Mouse (Mus musculus) MEL (cell line): Measurements from ENCODE around the gene Rprd1b. TPM values are rescaled to one million over a fixed set of nuclear protein-coding genes. Genes with fewer than 3 reads are reported as not detected.

Source experiments
- DNase-seq: peaks from one replicate; pipeline ENCODE4 v3.0.0; 2011; ENCODE audit warnings: low read depth, low spot score
- H3K27ac ChIP-seq: 2 replicates; pipeline ENCODE4 v1.5.1; 2012; ENCODE audit warnings: low read depth, mild to moderate bottlenecking, control low read depth, low read length, moderate library complexity; ENCODE audit not compliant: control insufficient read depth
- H3K27me3 ChIP-seq, 2 experiments: fragments of 150-350 bp in 1 of 2; sonication (generic) in 1 of 2; 2 replicates each; pipeline ENCODE4 v1.6.1; 2012; ENCODE audit warnings: low read length in 2 of 2, mild to moderate bottlenecking in 2 of 2, improper control_type of control experiment in 1 of 2, moderate library complexity in 1 of 2; ENCODE audit not compliant: insufficient read depth in 2 of 2, control insufficient read depth in 1 of 2
- H3K36me3 ChIP-seq, 2 experiments: 2 replicates each; pipeline ENCODE4 v1.6.1; 2012 to 2014; ENCODE audit warnings: low read length in 2 of 2, improper control_type of control experiment in 1 of 2, inconsistent platforms in 1 of 2, mild to moderate bottlenecking in 1 of 2; ENCODE audit not compliant: insufficient read depth in 2 of 2, control insufficient read depth in 1 of 2
- H3K4me1 ChIP-seq, 2 experiments: fragments of 150-350 bp in 1 of 2; sonication (generic) in 1 of 2; 2 replicates each; pipeline ENCODE4 v1.6.1; 2012; ENCODE audit warnings: low read length in 2 of 2, improper control_type of control experiment in 1 of 2, mild to moderate bottlenecking in 1 of 2; ENCODE audit not compliant: insufficient read depth in 2 of 2, control insufficient read depth in 1 of 2
- H3K4me3 ChIP-seq, 2 experiments: fragments of 150-350 bp in 1 of 2; sonication (generic) in 1 of 2; 2 replicates each; pipeline ENCODE4 v1.5.1; 2012; ENCODE audit warnings: low read depth in 2 of 2, low read length in 2 of 2, mild to moderate bottlenecking in 2 of 2, moderate library complexity in 2 of 2, control low read depth in 1 of 2, improper control_type of control experiment in 1 of 2; ENCODE audit not compliant: control insufficient read depth in 1 of 2, insufficient read depth in 1 of 2
- H3K79me2 ChIP-seq: 2 replicates; pipeline ENCODE4 v1.6.1; 2012; ENCODE audit warnings: mild to moderate bottlenecking, low read length, moderate library complexity; ENCODE audit not compliant: control insufficient read depth, poor library complexity, insufficient read depth
- H3K9ac ChIP-seq: 2 replicates; pipeline ENCODE4 v1.6.1; 2012; ENCODE audit warnings: low read depth, mild to moderate bottlenecking, control low read depth, low read length, moderate library complexity; ENCODE audit not compliant: control insufficient read depth, poor library complexity, severe bottlenecking
- H3K9me3 ChIP-seq: fragments of 150-350 bp; sonication (generic); replicated peaks from 2 replicates; pipeline ENCODE4 v1.6.1; 2012; ENCODE audit warnings: mild to moderate bottlenecking, low read length, improper control_type of control experiment, moderate library complexity; ENCODE audit not compliant: insufficient read depth
- CTCF ChIP-seq, 3 experiments: IDR thresholded peaks in 2 of 3; conservative IDR thresholded peaks in 1 of 3; 2 replicates each; pipeline ENCODE4 v1.5.1; 2011 to 2012; ENCODE audit warnings: low read length in 3 of 3, low read depth in 2 of 3, mild to moderate bottlenecking in 2 of 3, improper control_type of control experiment in 1 of 3, inconsistent platforms in 1 of 3, mixed read lengths in 1 of 3, moderate library complexity in 1 of 3; ENCODE audit not compliant: control insufficient read depth in 1 of 3, insufficient read depth in 1 of 3, poor library complexity in 1 of 3, severe bottlenecking in 1 of 3
- E2F4 ChIP-seq: IDR thresholded peaks from 2 replicates; pipeline ENCODE4 v1.6.1; 2011; ENCODE audit warnings: low read depth, low read length, improper control_type of control experiment, borderline replicate concordance
- HCFC1 ChIP-seq: IDR thresholded peaks from 2 replicates; pipeline ENCODE4 v1.6.1; 2012; ENCODE audit warnings: low read depth, mild to moderate bottlenecking, inconsistent platforms, low read length, improper control_type of control experiment, moderate library complexity
- MAX ChIP-seq: IDR thresholded peaks from 2 replicates; pipeline ENCODE4 v1.6.1; 2011; ENCODE audit warnings: low read length, improper control_type of control experiment
- MAZ ChIP-seq: IDR thresholded peaks from 2 replicates; pipeline ENCODE4 v1.6.1; 2012; ENCODE audit warnings: low read depth, mild to moderate bottlenecking, inconsistent platforms, low read length, improper control_type of control experiment
- MXI1 ChIP-seq: IDR thresholded peaks from 2 replicates; pipeline ENCODE4 v1.6.1; 2011; ENCODE audit warnings: mild to moderate bottlenecking, low read depth, low read length, improper control_type of control experiment
- NRF1 ChIP-seq: IDR thresholded peaks from 2 replicates; pipeline ENCODE4 v1.6.1; 2014; ENCODE audit warnings: low read depth, mild to moderate bottlenecking, inconsistent platforms, low read length, improper control_type of control experiment, moderate library complexity; ENCODE audit not compliant: poor library complexity, insufficient read depth, severe bottlenecking
- POLR2A ChIP-seq, 2 experiments: IDR thresholded peaks; 2 replicates each; pipeline ENCODE4 v1.6.1; 2011 to 2012; ENCODE audit warnings: low read length in 2 of 2, mild to moderate bottlenecking in 2 of 2, control low read depth in 1 of 2, improper control_type of control experiment in 1 of 2, low read depth in 1 of 2, moderate library complexity in 1 of 2; ENCODE audit not compliant: control insufficient read depth in 1 of 2, insufficient read depth in 1 of 2, poor library complexity in 1 of 2
- POLR2AphosphoS2 ChIP-seq: IDR thresholded peaks from 2 replicates; pipeline ENCODE4 v1.6.1; 2011; ENCODE audit warnings: low read length, improper control_type of control experiment
- RAD21 ChIP-seq: IDR thresholded peaks from 2 replicates; pipeline ENCODE4 v1.6.1; 2011; ENCODE audit warnings: mild to moderate bottlenecking, low read depth, low read length, improper control_type of control experiment
- SIN3A ChIP-seq: IDR thresholded peaks from 2 replicates; pipeline ENCODE4 v1.6.1; 2012; ENCODE audit warnings: low read length, improper control_type of control experiment, inconsistent platforms
- TAL1 ChIP-seq: IDR thresholded peaks from 2 replicates; pipeline ENCODE4 v1.6.1; 2012; ENCODE audit warnings: mild to moderate bottlenecking, inconsistent platforms, low read length, moderate library complexity, mixed read lengths
- UBTF ChIP-seq: IDR thresholded peaks from 2 replicates; pipeline ENCODE4 v1.6.1; 2012; ENCODE audit warnings: low read depth, mild to moderate bottlenecking, inconsistent platforms, low read length, improper control_type of control experiment, moderate library complexity, borderline replicate concordance; ENCODE audit not compliant: insufficient read depth
- USF1 ChIP-seq: IDR thresholded peaks from 2 replicates; pipeline ENCODE4 v1.6.1; 2014; ENCODE audit warnings: low read depth, mild to moderate bottlenecking, inconsistent platforms, low read length, improper control_type of control experiment, moderate library complexity
- ZC3H11A ChIP-seq: IDR thresholded peaks from 2 replicates; pipeline ENCODE4 v1.6.1; 2012; ENCODE audit warnings: low read depth, mild to moderate bottlenecking, inconsistent platforms, low read length, improper control_type of control experiment
- ZMIZ1 ChIP-seq: IDR thresholded peaks from 2 replicates; pipeline ENCODE4 v1.6.1; 2012; ENCODE audit warnings: low read depth, mild to moderate bottlenecking, inconsistent platforms, low read length, improper control_type of control experiment, moderate library complexity
- polyA plus RNA-seq, 2 experiments: library from polyadenylated mRNA; stranded (reverse) in 1 of 2; unstranded in 1 of 2; fragments of >175 nt in 1 of 2; fragments of >200 nt in 1 of 2; gene quantifications; 2 replicates each; pipeline versions ENCODE4 v1.2.1 to v1.2.4; 2012; ENCODE audit warnings: low replicate concordance in 2 of 2, low read depth in 1 of 2; ENCODE audit not compliant: insufficient read length in 2 of 2, insufficient read depth in 1 of 2, missing spikeins in 1 of 2
- total RNA-seq: library from RNA; depleted of rRNA; stranded (reverse); fragments of 300-350 nt; gene quantifications from 2 replicates; pipeline ENCODE4 v1.2.3, GENCODE M21; 2012

The Rprd1b gene
- total and polyA plus RNA-seq, 3 experiments, result 14.2 to 35.1 TPM; not detected in 1

DNA sequence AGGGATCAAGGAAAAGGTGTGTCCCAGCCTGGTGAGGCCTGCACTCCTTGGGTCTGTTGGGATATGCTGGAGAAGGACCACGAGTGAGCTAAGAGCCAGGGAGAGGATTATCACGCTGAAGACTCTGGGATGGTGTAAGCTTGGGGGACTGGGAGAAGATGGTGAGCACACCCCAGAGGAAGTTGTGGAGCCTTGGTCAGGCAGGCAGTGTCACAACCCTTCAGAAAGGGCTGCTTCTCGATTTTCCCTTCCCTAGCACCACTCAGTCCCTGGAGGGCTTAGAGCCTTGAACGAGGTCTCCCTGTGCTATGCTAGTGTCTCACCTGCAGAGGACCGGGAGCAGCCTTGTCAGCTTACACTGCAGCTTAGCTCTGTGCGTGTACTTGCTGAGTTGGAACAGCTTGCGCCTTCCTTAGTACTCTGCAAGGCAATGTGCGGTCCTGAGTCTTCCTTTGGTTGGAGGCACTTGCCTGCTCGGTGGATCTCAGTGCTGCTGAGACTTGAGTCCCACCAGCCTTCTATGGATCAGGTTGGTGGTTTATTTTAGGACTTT is 51.6 kb downstream of the Rprd1b start:
- H3K9ac ChIP-seq, result no peak overlapping the region
- H3K27ac ChIP-seq, result no peak overlapping the region
- H3K79me2 ChIP-seq, result no peaks in the 10 kb centered on the region
- TF ChIP-seq POLR2A (IDR thresholded peaks at IDR 0.05; ENCODE audit: control insufficient read depth in 1 of 2, insufficient read depth in 1 of 2, low read depth in 1 of 2, low read length in 2 of 2, poor library complexity in 1 of 2), result peak in 1 of 2 experiments; percentile 38; a peak in 1 of 4 replicates
- TF ChIP-seq UBTF, result no peak
- DNase-seq, result no peak
- no peak overlapping the region for H3K4me3 ChIP-seq
- no peaks in the 10 kb centered on the region; a peak in 1 of 4 replicates for H3K36me3 ChIP-seq
- no peaks in the 10 kb centered on the region for H3K27me3 ChIP-seq
- H3K9me3 ChIP-seq, result no peaks in the 10 kb centered on the region
- H3K4me1 ChIP-seq, result no peaks in the 10 kb centered on the region

DNA sequence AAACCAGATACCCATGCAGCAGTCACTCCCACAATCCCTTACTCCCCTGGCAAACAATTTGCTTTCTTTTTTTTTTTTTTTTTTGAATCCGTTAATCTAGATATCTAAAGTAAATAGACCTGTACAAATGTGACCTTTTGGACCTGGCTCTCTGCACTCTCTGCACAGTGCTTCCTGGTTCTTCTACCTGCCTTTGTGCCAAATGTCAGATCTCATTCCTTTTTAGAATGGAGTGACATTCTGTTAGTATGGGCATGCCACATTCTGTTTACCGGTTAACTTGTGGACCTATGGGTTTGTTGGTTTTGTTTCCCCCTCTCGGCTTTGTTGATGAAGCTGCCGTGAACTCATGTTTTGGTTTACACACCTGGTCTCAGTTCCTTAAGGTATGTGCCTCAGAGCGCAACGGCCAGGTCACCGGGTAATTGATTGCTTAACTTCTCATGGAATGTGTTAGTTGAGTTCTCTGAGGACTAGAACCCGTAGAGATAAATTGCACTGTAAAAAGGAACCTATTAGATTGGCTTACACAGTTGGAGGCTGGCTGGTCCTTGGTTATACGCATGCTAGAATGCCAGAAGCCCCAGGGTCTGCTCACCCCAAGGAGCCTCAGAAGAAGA is 52.4 kb downstream of the Rprd1b start:
- TF ChIP-seq UBTF, result no peak
- no peak for TF ChIP-seq SIN3A
- no peak for TF ChIP-seq HCFC1
- no peak for TF ChIP-seq ZC3H11A
- TF ChIP-seq POLR2AphosphoS2, result no peak
- TF ChIP-seq RAD21, result no peak
- no peak for TF ChIP-seq NRF1
- no peak for TF ChIP-seq TAL1
- TF ChIP-seq MAX, result no peak
- TF ChIP-seq, all 39 proteins: peak for 0
- H3K9ac ChIP-seq, result no peak overlapping the region
- H3K4me3 ChIP-seq, result no peak overlapping the region
- no peak overlapping the region for H3K27ac ChIP-seq
- no peaks in the 10 kb centered on the region for H3K9me3 ChIP-seq
- H3K4me1 ChIP-seq, result no peaks in the 10 kb centered on the region
- H3K27me3 ChIP-seq, result no peaks in the 10 kb centered on the region
- no peaks in the 10 kb centered on the region for H3K79me2 ChIP-seq
- no peaks in the 10 kb centered on the region; a peak in 1 of 4 replicates for H3K36me3 ChIP-seq
- DNase-seq, result no peak

DNA sequence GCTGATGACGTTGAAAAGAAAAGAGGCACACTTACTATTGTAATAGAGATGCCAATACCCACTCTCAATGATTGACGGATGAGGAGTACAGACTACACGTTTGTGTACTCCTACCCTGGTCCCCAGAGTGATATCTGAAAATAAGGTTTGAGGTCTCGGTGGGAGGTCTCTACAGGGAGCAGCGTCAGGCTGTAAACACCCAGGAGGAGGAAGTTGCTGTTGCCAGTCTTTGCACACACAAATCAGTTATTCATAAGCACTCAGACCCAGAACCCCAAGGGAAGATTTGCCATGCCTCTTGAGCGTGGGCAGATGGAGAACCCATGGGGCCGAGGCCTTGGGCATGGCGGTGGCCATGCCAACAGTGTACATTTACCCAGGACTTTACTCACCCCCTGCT is 56.2 kb downstream of the Rprd1b start:
- TF ChIP-seq MAX (no peak), MAZ (no peak), USF1 (no peak), SIN3A (no peak), MXI1 (no peak), CTCF (IDR thresholded peaks at IDR 0.05 in 2 of 3, conservative IDR thresholded peaks at IDR 0.05 in 1 of 3; ENCODE audit: control insufficient read depth in 1 of 3, insufficient read depth in 1 of 3, low read depth in 2 of 3, low read length in 3 of 3, poor library complexity in 1 of 3, severe bottlenecking in 1 of 3) (no peak), E2F4 (no peak), ZMIZ1 (no peak)

More for the DNA sequence above, 56.2 kb downstream of the Rprd1b start:
- H3K4me3 ChIP-seq, result no peak overlapping the region
- H3K27me3 ChIP-seq, result no peaks in the 10 kb centered on the region
- H3K27ac ChIP-seq, result no peak overlapping the region
- DNase-seq, result no peak
- no peak overlapping the region for H3K9ac ChIP-seq
- H3K36me3 ChIP-seq, result no peaks in the 10 kb centered on the region
- no peaks in the 10 kb centered on the region for H3K79me2 ChIP-seq
- no peaks in the 10 kb centered on the region for H3K4me1 ChIP-seq
- H3K9me3 ChIP-seq, result no peaks in the 10 kb centered on the region
